Mouse (Mus musculus): Measurements from ENCODE around the gene Fbxo2. TPM values are rescaled to one million over a fixed set of nuclear protein-coding genes. Genes with fewer than 3 reads are reported as not detected.

The Fbxo2 gene
- total and polyA plus RNA-seq, 2 experiments, result 0.18 to 0.23 TPM

DNA sequence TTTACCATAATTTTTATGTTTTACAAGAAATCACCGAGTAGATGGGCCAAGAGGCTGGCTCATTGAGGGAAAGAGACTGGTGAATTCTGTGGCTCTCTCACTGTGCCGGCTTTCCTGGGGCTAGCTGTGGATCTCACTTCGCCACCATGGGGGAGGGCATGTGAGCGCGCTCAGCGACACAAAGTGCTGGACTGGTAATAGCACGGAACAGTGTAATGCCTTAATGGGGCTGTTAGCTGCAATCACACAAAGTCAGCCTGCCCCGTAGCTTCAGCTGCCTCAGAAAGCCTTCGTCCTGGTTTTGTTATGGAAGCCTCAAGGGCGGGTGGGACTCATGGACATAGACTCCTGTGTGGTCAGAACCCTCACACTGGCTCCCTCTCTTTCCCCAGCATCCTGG is 38.3 kb downstream of the Fbxo2 start:
- Histone ChIP-seq H3K9ac (ENCODE audit: low read depth, low read length) (no peak overlapping the region), H3K79me2 (ENCODE audit: control insufficient read depth, insufficient read depth, low read length) (no peaks in the 10 kb centered on the region), H3K4me1 (ENCODE audit: control insufficient read depth, insufficient read depth, low read length) (no peaks in the 10 kb centered on the region), H3K36me3 (ENCODE audit: control insufficient read depth, insufficient read depth, low read length) (no peaks in the 10 kb centered on the region), H3K27ac (replicated peaks; ENCODE audit: insufficient read depth, low read depth, low read length) (no peak overlapping the region), H3K4me3 (ENCODE audit: insufficient read depth, low read depth, low read length) (no peak overlapping the region), H3K27me3 (ENCODE audit: control insufficient read depth, insufficient read depth, low read length) (no peaks in the 10 kb centered on the region)
- 58% methylated on average over 10 of the region's 10 CpGs for WGBS
- TF ChIP-seq POLR2A (IDR thresholded peaks at IDR 0.05; ENCODE audit: extremely low read depth, insufficient read depth, low read length), result no peak
- DNase-seq (ENCODE audit: extremely low read depth, low read depth, low spot score), result no peak

DNA sequence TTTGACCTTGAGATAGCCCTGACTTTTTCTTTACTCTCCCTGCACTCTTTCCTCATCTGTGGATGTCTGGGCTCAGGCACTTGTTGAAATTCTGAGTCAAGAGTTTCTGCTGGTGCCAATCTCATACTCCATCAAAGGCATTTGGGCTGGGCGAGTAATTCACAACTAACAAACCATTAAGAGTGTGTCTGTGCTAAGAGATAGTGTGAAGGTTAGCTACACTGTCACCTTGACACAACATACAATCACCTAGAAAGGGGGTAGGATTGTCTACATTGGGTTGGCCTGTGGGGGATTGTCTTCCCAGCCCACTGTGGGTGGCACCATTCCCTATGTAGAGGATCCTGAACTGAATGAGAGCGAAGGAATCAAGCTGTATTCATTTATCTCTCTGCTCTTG is 43.1 kb downstream of the Fbxo2 start:
- WGBS, result 86% methylated on average over 2 of the region's 2 CpGs
- no peaks in the 10 kb centered on the region for H3K4me1 ChIP-seq (ENCODE audit: control insufficient read depth, insufficient read depth, low read length)
- DNase-seq (ENCODE audit: extremely low read depth, low read depth, low spot score), result no peak
- H3K79me2 ChIP-seq (ENCODE audit: control insufficient read depth, insufficient read depth, low read length), result no peaks in the 10 kb centered on the region
- H3K36me3 ChIP-seq (ENCODE audit: control insufficient read depth, insufficient read depth, low read length), result no peaks in the 10 kb centered on the region
- no peak for TF ChIP-seq POLR2A (IDR thresholded peaks at IDR 0.05; ENCODE audit: extremely low read depth, insufficient read depth, low read length)
- no peak overlapping the region for H3K27ac ChIP-seq (replicated peaks; ENCODE audit: insufficient read depth, low read depth, low read length)
- no peak overlapping the region for H3K4me3 ChIP-seq (ENCODE audit: insufficient read depth, low read depth, low read length)
- H3K9ac ChIP-seq (ENCODE audit: low read depth, low read length), result no peak overlapping the region
- H3K27me3 ChIP-seq (ENCODE audit: control insufficient read depth, insufficient read depth, low read length), result no peaks in the 10 kb centered on the region

DNA sequence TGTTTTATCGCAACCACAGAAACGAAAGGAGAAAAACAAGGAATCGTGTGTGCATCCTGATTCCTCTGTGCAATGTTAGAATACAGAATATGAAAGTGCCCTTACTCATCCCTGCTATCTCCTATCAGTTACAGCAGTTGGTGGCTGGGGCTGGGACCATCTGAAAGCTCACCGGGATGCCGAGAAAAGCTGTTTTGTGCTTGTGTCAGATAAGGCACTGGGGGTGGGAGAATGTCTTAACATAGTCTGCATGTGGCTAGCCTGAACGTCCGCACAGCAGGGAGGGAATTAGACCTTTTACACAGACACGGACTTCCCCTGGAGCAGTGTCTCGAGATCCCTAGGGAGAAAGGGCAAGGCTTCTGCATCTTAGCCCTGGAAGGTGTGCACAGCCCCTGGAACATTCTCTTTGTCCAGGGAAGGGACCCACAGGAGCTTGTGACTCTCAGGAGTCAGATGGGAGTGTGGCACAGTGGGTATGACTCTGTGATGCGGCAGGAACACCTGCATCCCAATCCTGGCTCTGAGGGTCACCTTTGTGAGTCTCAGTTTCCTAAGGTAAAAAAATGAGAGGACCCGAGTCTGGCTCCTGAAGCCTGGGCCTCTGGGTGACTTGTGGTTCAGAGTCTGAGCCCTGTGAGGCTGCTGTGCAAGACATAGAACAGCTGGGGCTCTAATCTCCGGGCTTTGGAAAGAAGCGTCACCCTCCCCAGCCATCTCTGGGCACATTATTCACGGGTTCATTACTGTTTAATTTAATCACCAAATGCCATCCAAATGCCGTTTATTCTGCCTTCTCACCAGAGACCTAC is 43.8 kb downstream of the Fbxo2 start:
- Histone ChIP-seq H3K9ac (ENCODE audit: low read depth, low read length) (no peak overlapping the region), H3K4me3 (ENCODE audit: insufficient read depth, low read depth, low read length) (no peak overlapping the region), H3K4me1 (ENCODE audit: control insufficient read depth, insufficient read depth, low read length) (no peaks in the 10 kb centered on the region), H3K36me3 (ENCODE audit: control insufficient read depth, insufficient read depth, low read length) (no peaks in the 10 kb centered on the region), H3K27me3 (ENCODE audit: control insufficient read depth, insufficient read depth, low read length) (no peaks in the 10 kb centered on the region), H3K27ac (replicated peaks; ENCODE audit: insufficient read depth, low read depth, low read length) (no peak overlapping the region), H3K79me2 (ENCODE audit: control insufficient read depth, insufficient read depth, low read length) (no peaks in the 10 kb centered on the region)
- no peak for TF ChIP-seq CTCF (IDR thresholded peaks at IDR 0.05; ENCODE audit: low read depth, low read length)
- TF ChIP-seq POLR2A (IDR thresholded peaks at IDR 0.05; ENCODE audit: extremely low read depth, insufficient read depth, low read length), result no peak
- 69% methylated on average over 15 of the region's 15 CpGs for WGBS
- DNase-seq (ENCODE audit: extremely low read depth, low read depth, low spot score), result no peak

DNA sequence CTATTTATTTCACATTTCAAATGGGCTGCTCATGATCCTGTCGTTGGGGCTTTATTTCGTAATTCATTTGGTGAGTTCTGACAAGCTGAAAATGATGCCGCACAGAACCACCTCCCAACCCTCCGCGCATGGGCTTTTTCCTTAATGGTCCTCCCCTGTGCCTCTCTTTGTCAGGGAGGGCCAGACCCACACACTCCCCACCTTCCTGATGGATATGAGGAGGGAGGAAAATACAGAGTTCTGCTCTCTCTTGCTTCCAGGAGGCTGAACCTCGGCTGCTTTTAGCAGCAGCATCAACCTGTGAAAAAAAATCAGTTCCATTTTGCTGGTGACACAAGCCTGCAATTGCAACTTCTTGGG is 44.4 kb downstream of the Fbxo2 start:
- no peaks in the 10 kb centered on the region for H3K4me1 ChIP-seq (ENCODE audit: control insufficient read depth, insufficient read depth, low read length)
- no peaks in the 10 kb centered on the region for H3K79me2 ChIP-seq (ENCODE audit: control insufficient read depth, insufficient read depth, low read length)
- no peaks in the 10 kb centered on the region for H3K27me3 ChIP-seq (ENCODE audit: control insufficient read depth, insufficient read depth, low read length)
- TF ChIP-seq CTCF (IDR thresholded peaks at IDR 0.05; ENCODE audit: low read depth, low read length) (no peak), POLR2A (IDR thresholded peaks at IDR 0.05; ENCODE audit: extremely low read depth, insufficient read depth, low read length) (no peak)
- H3K4me3 ChIP-seq (ENCODE audit: insufficient read depth, low read depth, low read length), result no peak overlapping the region
- H3K36me3 ChIP-seq (ENCODE audit: control insufficient read depth, insufficient read depth, low read length), result no peaks in the 10 kb centered on the region
- H3K27ac ChIP-seq (replicated peaks; ENCODE audit: insufficient read depth, low read depth, low read length), result no peak overlapping the region
- no peak overlapping the region for H3K9ac ChIP-seq (ENCODE audit: low read depth, low read length)
- DNase-seq (ENCODE audit: extremely low read depth, low read depth, low spot score), result no peak
- 77% methylated on average over 6 of the region's 6 CpGs for whole genome bisulfite sequencing

DNA sequence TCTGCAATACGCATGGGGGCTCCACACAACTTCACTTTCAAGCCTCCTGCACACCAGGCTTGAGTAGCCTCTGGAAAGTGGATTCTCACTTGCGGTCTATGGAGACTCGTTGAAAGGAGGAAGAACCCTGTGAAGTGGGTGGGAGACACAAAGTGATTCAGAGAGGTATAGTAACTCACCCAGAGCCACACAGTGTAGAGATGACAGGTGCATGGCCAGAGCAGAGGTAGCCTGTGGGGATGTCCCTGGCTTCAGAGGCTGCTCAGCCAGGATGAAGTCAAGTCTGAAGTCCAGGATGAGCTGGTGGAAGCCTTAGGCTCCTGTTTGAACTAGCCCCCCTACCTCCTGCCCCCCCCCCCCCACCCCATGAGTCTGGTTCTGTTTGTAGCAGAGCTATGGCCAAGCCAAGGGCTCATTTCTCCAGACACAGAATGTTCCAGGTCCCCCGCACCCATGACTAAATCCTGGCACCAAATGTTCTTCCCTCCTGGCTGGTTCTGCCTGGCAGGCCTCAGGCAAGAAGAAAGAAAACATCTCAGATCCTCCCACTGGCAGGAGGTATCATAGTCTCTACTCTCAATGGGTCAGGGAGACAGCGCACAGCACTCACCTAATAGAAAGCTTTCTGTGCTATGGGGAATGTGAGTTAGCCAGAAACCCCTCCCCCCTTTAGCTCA is 54.2 kb downstream of the Fbxo2 start:
- peaks cover 8% of the 10 kb centered on the region for H3K4me1 ChIP-seq (ENCODE audit: control insufficient read depth, insufficient read depth, low read length)
- no peaks in the 10 kb centered on the region for H3K79me2 ChIP-seq (ENCODE audit: control insufficient read depth, insufficient read depth, low read length)
- DNase-seq (ENCODE audit: extremely low read depth, low read depth, low spot score), result peak; percentile 7
- TF ChIP-seq CTCF (IDR thresholded peaks at IDR 0.05; ENCODE audit: low read depth, low read length), result no peak
- no peak for TF ChIP-seq POLR2A (IDR thresholded peaks at IDR 0.05; ENCODE audit: extremely low read depth, insufficient read depth, low read length)
- no peaks in the 10 kb centered on the region for H3K36me3 ChIP-seq (ENCODE audit: control insufficient read depth, insufficient read depth, low read length)
- H3K9ac ChIP-seq (ENCODE audit: low read depth, low read length), result no peak overlapping the region
- 60% methylated on average over 5 of the region's 5 CpGs for WGBS
- H3K27me3 ChIP-seq (ENCODE audit: control insufficient read depth, insufficient read depth, low read length), result peaks cover 5% of the 10 kb centered on the region; the same call in 1 of the 2 replicates
- no peak overlapping the region for H3K4me3 ChIP-seq (ENCODE audit: insufficient read depth, low read depth, low read length)
- H3K27ac ChIP-seq (replicated peaks; ENCODE audit: insufficient read depth, low read depth, low read length), result no peak overlapping the region
